Mouse (Mus musculus): Measurements from ENCODE around the gene Tle3.

GRCm38 (mm10) chr9:61379016-61379634 is 7.0 kb downstream of the Tle3 start:
- peak; percentile 34; the same call in 1 of the 2 replicates for TF ChIP-seq CTCF (conservative IDR thresholded peaks at IDR 0.05; ENCODE audit: insufficient read depth, insufficient read length, low read depth, low read length)
- no peak for TF ChIP-seq POLR2A (IDR thresholded peaks at IDR 0.05; ENCODE audit: low read depth, low read length)
